ENCODE assay signal across 26 mouse cellular contexts in the genomic region with DNA sequence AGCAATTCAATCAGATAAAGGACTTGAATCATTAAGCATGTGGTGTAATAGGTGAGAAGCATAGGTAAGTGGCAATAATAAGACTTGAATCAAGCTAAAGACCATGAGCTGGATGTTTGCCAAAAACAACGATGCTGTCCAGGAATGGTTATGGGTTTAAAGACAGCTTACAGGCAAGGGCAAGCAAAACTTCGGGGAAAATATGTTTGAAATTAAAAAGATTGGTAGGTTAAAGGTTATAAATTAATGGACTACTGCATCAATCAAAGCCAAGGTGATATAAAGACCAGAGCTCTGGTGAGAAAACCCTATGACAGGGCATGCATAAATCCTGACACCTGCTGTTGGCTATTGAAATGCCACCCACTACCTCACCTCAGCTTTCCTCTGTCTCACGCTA.
DNase-seq lines count a peak whose midpoint lies in the region; ATAC-seq and TF ChIP-seq lines count a peak whose summit lies in the region.
"Had no signal": no experiment of that assay in that cellular context is flagged by ENCODE, and none has a peak within 500 bp of the region (broad histone marks: within the 10 kb centered on the region; RNA-seq: fewer than 3 reads in every experiment).

No protein-coding gene starts in this region.

- H3K4me3 ChIP-seq in heart, embryonic 10.5 days = no peak overlapping the region
- H3K4me3 ChIP-seq in kidney, postnatal 0 days (replicated peaks; ENCODE audit: low read depth, low read length) = no peak overlapping the region
- H3K4me3 ChIP-seq: heart, embryonic 13.5 days; kidney, embryonic 15.5 days; layer of hippocampus, adult 2 months; left cerebral cortex, adult 2 months; limb, embryonic 12.5 days; liver, embryonic 15.5 days; midbrain, embryonic 12.5 days had no signal

- no peak overlapping the region for H3K4me2 ChIP-seq in kidney, postnatal 0 days (ENCODE audit: low read length)
- H3K4me2 ChIP-seq: heart, embryonic 13.5 days; kidney, embryonic 15.5 days; limb, embryonic 12.5 days; liver, embryonic 15.5 days; lung, embryonic 14.5 days; midbrain, embryonic 12.5 days had no signal

- peak; percentile 43 to 60 for DNase-seq in cerebellum, postnatal 14 days
- no peak for DNase-seq in cerebellum, adult 9-11 months
- peak; percentile 63 for DNase-seq in heart, adult 11 months
- no peak for DNase-seq in heart, embryonic 10.5 days (ENCODE audit: low spot score)
- peak; percentile 2 for DNase-seq in kidney, postnatal 0 days (ENCODE audit: low spot score)
- no peak for DNase-seq in kidney, adult 11 months
- DNase-seq in brain, embryonic 14.5 days (ENCODE audit: low read depth) = peak; percentile 52
- no peak for DNase-seq in spleen, adult 12 weeks (ENCODE audit: low spot score)
- DNase-seq: adrenal gland, postnatal 25 days; gastrocnemius, postnatal 10 days; kidney, adult 18-20 months; kidney, postnatal 36 days; lung, embryonic 14.5 days; lung, postnatal 36 days; right cerebral cortex, postnatal 25 days; spleen, adult 18-20 months; thymus, adult 2 months; thymus, postnatal 36 days had no signal

- no peak overlapping the region for H3K9ac ChIP-seq in kidney, postnatal 0 days (ENCODE audit: low read depth, low read length)
- H3K9ac ChIP-seq: heart, embryonic 13.5 days; kidney, embryonic 15.5 days; limb, embryonic 12.5 days; liver, embryonic 15.5 days; lung, embryonic 14.5 days; midbrain, embryonic 12.5 days had no signal

- H3K36me3 ChIP-seq in heart, embryonic 10.5 days = no peaks in the 10 kb centered on the region
- no peaks in the 10 kb centered on the region for H3K36me3 ChIP-seq in kidney, postnatal 0 days (ENCODE audit: insufficient read depth, low read length)
- H3K36me3 ChIP-seq: heart, embryonic 13.5 days; kidney, embryonic 15.5 days; limb, embryonic 12.5 days; liver, embryonic 15.5 days; midbrain, embryonic 12.5 days had no signal

- H3K4me1 ChIP-seq in heart, embryonic 10.5 days = no peaks in the 10 kb centered on the region
- no peaks in the 10 kb centered on the region for H3K4me1 ChIP-seq in kidney, postnatal 0 days (replicated peaks; ENCODE audit: insufficient read depth, low read length)
- H3K4me1 ChIP-seq: heart, embryonic 13.5 days; kidney, embryonic 15.5 days; limb, embryonic 12.5 days; liver, embryonic 15.5 days; midbrain, embryonic 12.5 days had no signal

- H3K9me3 ChIP-seq in heart, embryonic 10.5 days = no peaks in the 10 kb centered on the region
- H3K9me3 ChIP-seq in kidney, postnatal 0 days (replicated peaks; ENCODE audit: low read length) = no peaks in the 10 kb centered on the region
- H3K9me3 ChIP-seq: heart, embryonic 13.5 days; kidney, embryonic 15.5 days; limb, embryonic 12.5 days; liver, embryonic 15.5 days; midbrain, embryonic 12.5 days had no signal

- peak; percentile 31; the same call in 1 of the 2 replicates for TF ChIP-seq CTCF in kidney, postnatal 0 days (IDR thresholded peaks at IDR 0.05; ENCODE audit: low read depth)
- TF ChIP-seq CTCF in brain, embryonic 14.5 days (IDR thresholded peaks at IDR 0.05; ENCODE audit: borderline replicate concordance, extremely low read depth, insufficient read depth, insufficient read length) = peak; percentile 19; the same call in 1 of the 2 replicates

- H3K27ac ChIP-seq in heart, embryonic 10.5 days = no peak overlapping the region
- no peak overlapping the region for H3K27ac ChIP-seq in kidney, postnatal 0 days
- H3K27ac ChIP-seq: heart, embryonic 13.5 days; kidney, embryonic 15.5 days; layer of hippocampus, adult 2 months; left cerebral cortex, adult 2 months; limb, embryonic 12.5 days; liver, embryonic 15.5 days; midbrain, embryonic 12.5 days had no signal

- 65% methylated on average over 3 of the region's 3 CpGs for WGBS in heart, embryonic 10.5 days
- WGBS in kidney, postnatal 0 days = 45% methylated on average over 3 of the region's 3 CpGs

- ATAC-seq in kidney, postnatal 0 days (replicated peaks; ENCODE audit: low FRiP score, low read depth) = no peak
- ATAC-seq: forebrain, embryonic 16.5 days had no signal

- no peak for TF ChIP-seq POLR2A in brain, embryonic 14.5 days (IDR thresholded peaks at IDR 0.05; ENCODE audit: borderline replicate concordance, extremely low read depth, insufficient read depth, insufficient read length, poor library complexity, severe bottlenecking)

- no peaks in the 10 kb centered on the region for H3K27me3 ChIP-seq in heart, embryonic 10.5 days (ENCODE audit: insufficient read depth, poor library complexity, severe bottlenecking)
- H3K27me3 ChIP-seq in kidney, postnatal 0 days (ENCODE audit: insufficient read depth, low read length) = no peaks in the 10 kb centered on the region
- H3K27me3 ChIP-seq: heart, embryonic 13.5 days; kidney, embryonic 15.5 days; limb, embryonic 12.5 days; liver, embryonic 15.5 days; midbrain, embryonic 12.5 days had no signal

Comparison
In these comparisons a context has a peak if more than half of its experiments do, and no peak if none do; other contexts are left out.
1. DNase-seq: peak in cerebellum, postnatal 14 days (2 of 2), heart, adult 11 months (single experiment), kidney, postnatal 0 days (single experiment) and brain, embryonic 14.5 days (single experiment); none in cerebellum, adult 9-11 months (single experiment), heart, embryonic 10.5 days (single experiment), kidney, adult 11 months (single experiment) and spleen, adult 12 weeks (single experiment).